Mouse (Mus musculus) adrenal gland, postnatal 25 days (tissue): Measurements from ENCODE around the gene Trpm5. TPM values are rescaled to one million over a fixed set of nuclear protein-coding genes. Genes with fewer than 3 reads are reported as not detected.

Source experiments
- DNase-seq: peaks from one replicate; pipeline ENCODE4 v3.0.0; 2021; ENCODE audit warnings: mixed read lengths
- long read RNA-seq: library from polyadenylated mRNA; stranded (forward); transcript quantifications from one replicate; pipeline ENCODE4 v2.0.0, GENCODE M21; 2021
- total RNA-seq: library from RNA; stranded (reverse); gene quantifications from 2 replicates; pipeline ENCODE4 v1.2.3, GENCODE M21; 2021

The Trpm5 gene
- 0.24 TPM in 1 of 2 replicates, not detected in the other for total RNA-seq
- long read RNA-seq = 0 reads

- DNase-seq = peak; percentile 74
Measured at GRCm38 (mm10) chr7:143094592-143095553, at the start of gene Trpm5. Trpm5 (minus strand) TSS chr7:143094642.

DNA sequence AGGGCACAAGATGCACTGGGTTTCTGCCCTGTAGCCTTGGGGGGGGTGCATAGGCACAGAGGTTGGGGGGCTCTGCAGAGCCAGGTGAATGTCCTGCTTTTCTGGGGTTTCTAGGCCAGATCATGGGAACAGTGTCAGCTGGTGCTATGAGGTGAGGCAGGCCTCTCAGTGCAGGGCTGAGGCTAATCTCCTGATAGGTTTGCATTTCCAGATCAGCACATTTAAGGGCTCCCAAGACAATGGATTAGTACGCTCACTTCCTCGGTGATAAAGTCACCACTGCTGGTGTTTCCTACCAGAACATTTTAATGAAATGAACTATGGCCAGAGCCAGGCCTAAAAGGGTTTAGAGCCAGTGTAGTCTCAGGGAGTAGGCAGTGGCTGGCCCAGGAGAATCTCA, 48.2 kb upstream of the Trpm5 start:
- DNase-seq = no peak

DNA sequence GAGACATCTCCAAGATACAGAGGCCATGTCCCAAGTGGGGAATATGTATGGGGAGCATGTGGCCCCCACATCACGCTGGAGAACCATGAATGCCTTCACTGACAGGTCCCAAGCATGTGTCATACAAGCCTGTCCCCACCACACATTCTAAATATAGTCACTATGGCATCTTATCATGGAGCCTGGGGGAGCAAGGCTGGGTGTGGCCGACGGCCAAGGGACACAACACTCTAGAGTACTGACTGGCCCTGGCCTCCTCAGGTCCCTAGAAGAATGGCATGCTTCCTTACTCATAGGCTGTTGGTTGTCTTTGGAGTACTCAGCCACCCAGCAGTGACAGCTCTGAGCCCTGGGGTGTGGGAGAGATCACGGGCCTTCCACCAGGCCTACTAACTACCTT, 45.5 kb upstream of the Trpm5 start:
- no peak for DNase-seq

- DNase-seq = peak; percentile 62
Measured at GRCm38 (mm10) chr7:143138789-143139188, 44.3 kb upstream of the Trpm5 start.

DNA sequence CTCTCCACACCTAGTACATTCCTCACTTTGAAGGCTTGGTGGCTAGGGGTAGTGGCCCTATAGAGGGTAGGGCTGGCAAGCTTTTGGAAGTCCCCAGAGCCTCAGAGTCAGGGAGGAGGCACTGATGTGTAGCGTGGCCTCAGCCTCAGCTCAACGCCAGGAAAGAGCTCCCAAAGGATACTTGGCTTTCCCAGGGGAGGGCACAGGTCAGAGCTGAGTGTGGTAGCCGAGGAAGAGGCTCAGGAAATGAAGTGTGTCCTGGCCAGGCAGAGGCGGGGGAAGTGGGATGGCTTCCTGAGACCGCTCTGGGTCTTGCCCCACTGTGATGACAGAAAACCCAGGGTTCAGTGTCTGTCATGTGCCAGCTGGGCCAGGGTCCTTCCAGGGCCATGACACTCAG, 42.1 kb upstream of the Trpm5 start:
- DNase-seq = peak; percentile 19

DNA sequence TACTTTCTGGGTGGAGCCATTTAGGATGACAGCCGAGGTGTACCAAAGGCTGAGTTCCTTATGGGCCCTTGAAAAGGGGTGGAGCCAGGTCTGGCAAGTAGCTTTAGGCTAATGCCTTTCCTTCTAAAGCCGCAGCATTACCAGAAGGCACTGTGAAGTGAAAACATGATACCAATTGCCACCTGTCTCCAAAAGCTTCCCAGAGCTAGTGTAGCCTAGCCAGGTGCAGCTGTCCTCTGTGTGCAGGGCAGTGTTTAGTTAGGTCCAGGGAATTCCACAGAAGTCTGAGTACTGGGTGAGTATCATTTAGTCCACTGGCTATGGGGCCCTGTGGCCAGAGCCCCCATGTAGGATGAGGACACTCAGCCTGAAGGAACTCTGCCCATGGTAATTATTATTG, 41.7 kb upstream of the Trpm5 start:
- no peak for DNase-seq

GRCm38 (mm10) chr7:143132815-143133214, 38.4 kb upstream of the Trpm5 start:
- no peak for DNase-seq

DNA sequence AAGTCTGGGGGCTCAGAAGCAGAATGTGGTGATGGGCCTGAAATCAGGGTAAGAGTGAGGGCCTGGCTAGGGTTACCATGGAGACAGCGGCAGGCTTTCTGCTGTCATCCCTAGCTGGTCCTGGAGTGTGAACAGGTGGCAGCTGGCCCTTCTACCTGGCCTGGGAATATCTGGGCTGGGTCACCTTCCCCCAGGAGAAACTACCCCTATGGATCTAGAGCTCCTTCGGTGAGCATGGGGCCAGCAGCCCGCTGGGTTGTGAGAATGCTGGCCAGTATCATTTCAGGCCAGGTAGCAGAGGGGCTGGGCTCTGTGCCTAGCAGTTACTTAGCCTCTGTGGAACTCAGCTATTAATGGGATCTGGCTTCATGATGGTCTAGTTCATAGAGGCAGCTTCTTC, 30.5 kb upstream of the Trpm5 start:
- DNase-seq = no peak

DNA sequence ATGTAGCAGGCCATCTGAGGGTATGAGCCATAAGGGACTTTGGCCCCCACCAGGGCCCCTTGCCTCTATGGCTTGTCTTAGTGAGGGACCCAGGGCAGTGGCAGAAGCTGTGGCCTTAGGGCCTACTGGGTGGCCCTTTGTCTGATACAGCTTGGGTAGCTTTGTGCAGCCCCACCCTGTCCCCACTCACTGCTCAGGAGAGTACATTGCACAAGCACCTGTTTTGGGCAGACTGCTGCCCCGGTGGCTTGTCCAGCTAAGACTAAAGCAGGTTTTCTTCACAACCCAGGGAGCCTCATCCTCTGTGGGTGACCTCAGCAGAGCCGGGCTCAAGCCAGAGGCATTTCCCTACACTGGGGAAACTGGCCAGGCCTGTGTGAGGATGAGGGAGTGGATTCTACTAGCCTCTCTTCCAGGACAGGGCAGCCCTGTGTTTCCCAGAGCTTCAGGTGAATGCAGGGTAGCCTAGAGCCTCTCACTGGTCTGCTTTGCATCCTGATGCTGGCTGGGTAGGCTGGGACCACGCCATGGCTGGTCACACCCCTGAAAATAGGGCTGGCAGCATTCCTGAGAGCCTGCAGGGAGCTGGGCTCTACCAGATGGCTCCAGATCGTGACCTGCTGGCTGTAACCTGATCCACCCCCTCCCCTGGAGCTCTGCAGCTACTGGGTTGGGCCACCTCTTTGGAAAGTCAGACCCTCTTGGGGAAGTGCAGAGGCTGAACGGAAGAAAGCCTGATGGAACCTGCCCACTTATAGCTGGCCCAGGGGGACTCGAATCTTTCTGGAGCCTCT, 29.6 kb upstream of the Trpm5 start:
- no peak for DNase-seq

DNA sequence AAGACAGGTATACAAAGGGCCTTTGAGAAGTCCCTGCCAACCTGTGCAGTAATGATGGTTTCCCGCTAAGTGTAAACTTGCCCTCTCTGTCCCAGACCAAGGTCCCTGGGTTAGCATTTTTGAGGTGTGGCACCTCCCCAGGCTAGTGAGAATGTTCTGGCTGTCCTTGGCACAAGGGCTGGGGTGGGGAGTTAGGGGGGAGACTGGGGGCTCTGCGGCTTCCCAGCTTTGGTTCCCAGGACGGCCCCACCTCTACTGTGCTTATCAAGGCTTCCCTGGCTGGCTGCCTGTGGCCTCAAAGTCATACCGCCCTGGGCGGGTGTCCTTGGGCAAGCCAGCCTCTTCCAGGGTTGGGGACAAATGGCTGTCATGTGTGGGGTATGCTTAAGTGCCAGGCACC, 27.7 kb upstream of the Trpm5 start:
- peak; percentile 76 for DNase-seq

- DNase-seq = no peak
Measured at GRCm38 (mm10) chr7:143119826-143120225, 25.4 kb upstream of the Trpm5 start.

GRCm38 (mm10) chr7:143119407-143119806, 25.0 kb upstream of the Trpm5 start:
- DNase-seq = no peak

- DNase-seq = no peak
Measured at GRCm38 (mm10) chr7:143116521-143116920, 22.1 kb upstream of the Trpm5 start.

GRCm38 (mm10) chr7:143114773-143115172, 20.3 kb upstream of the Trpm5 start:
- no peak for DNase-seq

DNA sequence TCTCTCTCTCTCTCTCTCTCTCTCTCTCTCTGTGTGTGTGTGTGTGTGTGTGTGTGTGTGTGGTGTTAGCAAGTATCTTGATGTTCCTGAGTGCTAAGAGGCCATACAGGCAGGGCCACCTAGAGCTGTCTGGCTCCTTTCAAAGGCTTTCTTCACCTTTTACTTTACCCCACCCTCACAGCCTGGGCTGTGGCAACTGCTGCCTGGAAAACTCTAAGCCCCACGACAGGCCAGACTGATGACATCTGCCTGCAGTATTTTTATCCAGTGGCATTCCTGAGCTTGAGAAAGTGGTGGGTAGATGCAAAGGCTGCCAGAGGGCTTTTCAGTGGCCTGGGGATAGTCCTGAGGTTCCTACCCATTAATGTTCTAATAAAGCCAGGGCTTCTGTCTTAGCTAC, 18.0 kb upstream of the Trpm5 start:
- no peak for DNase-seq

DNA sequence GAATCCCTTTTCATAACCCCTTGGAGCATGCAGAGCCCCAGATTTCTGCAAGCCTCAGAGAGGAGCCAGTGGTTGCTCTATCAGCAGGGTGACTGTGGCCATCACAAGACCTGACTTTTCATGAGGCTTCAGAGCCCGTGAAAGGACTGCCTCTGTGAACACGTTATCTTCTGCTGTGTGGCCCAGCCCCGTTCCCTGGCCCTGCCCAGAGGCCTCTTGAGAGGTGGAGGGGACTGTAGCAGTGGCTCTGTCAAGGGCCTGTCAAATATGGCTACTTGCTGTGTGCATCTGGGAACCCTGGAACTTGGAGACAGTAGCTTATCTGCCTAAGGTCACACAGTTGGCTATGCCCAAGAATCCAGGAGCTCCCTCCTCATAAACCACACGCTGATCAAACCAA, 17.3 kb upstream of the Trpm5 start:
- DNase-seq = no peak

- no peak for DNase-seq
Measured at GRCm38 (mm10) chr7:143110803-143111202, 16.4 kb upstream of the Trpm5 start.

DNA sequence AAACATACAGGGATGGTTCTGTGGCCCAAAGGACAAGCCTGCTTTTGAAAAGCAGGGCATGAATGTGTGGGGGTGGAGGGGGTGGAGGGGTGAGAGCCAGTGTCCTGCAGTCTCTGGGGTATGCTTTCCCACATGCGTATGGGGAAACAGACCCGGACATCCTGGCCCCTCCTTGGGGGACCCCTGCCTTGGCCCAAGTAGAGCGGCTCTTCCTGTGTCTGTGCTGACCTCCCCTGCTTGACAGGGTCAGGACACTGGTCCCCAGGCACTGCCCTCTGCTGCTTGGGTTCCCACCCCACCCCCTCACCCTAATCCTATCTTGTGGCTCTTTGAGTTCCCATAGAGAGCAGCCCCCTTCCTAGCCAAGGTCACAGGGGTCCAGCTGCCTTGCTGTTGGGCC, 15.3 kb upstream of the Trpm5 start:
- no peak for DNase-seq

GRCm38 (mm10) chr7:143108996-143109660, 14.7 kb upstream of the Trpm5 start:
- DNase-seq = no peak

GRCm38 (mm10) chr7:143108200-143108599, 13.8 kb upstream of the Trpm5 start:
- peak; percentile 22 for DNase-seq

DNA sequence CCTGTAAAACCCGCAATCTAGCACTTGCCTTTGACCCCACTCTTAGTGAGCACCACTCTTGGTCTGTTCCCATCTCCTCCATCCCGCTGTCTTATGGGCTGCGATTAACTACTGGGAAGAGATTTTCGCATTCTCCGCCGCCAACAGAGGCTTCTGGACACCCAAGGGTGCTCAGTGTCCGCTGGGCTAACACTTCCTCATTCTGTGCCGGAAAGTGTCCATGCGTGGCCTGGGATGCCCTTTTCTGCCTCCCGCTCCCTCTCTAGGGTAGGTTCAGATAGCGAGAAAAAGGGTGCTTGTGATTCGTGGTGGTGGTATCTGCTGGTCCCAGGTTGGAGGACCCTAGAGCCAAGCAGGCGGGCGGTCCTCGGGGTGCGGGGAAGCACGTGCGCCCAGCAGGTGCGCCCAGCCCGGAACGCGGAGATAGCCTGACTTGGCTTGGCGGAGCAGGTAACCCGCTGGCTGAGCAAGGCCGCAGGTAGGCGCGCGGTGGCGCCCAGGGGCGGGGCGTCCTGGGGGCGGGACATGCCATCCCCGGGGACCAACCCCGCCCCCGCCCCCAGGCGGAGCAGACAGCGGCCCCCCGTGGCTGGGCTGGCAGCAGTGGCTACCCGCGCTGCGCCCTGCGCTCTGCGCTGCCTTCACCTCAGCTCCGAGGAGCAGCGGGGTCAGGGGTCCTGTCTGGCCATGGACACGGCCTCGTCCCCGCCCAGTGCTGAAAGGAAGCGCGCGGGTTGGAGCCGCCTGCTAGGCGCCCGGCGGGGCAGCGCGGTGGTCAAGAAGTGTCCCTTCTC, 12.4 kb upstream of the Trpm5 start:
- peak; percentile 54 for DNase-seq

DNA sequence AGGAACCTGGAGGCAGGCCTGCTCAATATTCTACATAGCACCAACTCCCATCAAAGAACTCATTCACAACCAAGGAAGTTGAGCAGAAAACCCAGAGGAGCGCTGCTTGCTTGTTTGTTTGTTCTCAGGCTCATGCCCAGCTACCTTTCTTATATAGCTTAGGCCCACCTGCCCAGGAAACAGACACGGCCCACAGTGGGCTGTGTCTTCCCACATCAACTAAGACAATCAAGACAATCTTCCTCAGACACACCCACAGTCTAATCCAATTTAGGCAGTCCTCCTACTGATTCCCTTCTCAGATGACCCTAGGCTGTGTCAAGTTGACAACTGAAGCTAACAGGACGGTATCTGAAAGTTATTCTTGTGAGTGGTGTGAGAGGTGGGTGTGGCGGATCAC, 11.6 kb upstream of the Trpm5 start, which contains the start of gene Kcnq1:
Gene Kcnq1 (plus strand): TSS at position 301 of the 400 bp plus-strand sequence.
- no peak for DNase-seq
